Mouse (Mus musculus) stomach, postnatal 0 days (tissue): Measurements from ENCODE around the gene Rln1. TPM values are rescaled to one million over a fixed set of nuclear protein-coding genes. Genes with fewer than 3 reads are reported as not detected.

Experiments
- ATAC-seq: fragments of 200-750 bp; cut with Nextera tagmentation; 2 replicates; pipeline ENCODE4 v1.8.0; 2017; ENCODE audit not compliant: low FRiP score, low TSS enrichment
- DNase-seq: peaks from one replicate; pipeline ENCODE4 v3.0.0-alpha.2; 2016; ENCODE audit warnings: low spot score
- H3K27ac ChIP-seq: fragments of 300-500 bp; sonication (generic); replicated peaks from 2 replicates; pipeline ENCODE4 v1.5.1; 2014; ENCODE audit warnings: mild to moderate bottlenecking, control low read depth
- H3K27me3 ChIP-seq: fragments of 300-500 bp; sonication (generic); 2 replicates; pipeline ENCODE4 v1.6.1; 2014; ENCODE audit warnings: low read length; ENCODE audit not compliant: control insufficient read depth, insufficient read depth
- H3K36me3 ChIP-seq: fragments of 300-500 bp; sonication (generic); 2 replicates; pipeline ENCODE4 v1.6.1; 2014; ENCODE audit warnings: low read length, mixed read lengths; ENCODE audit not compliant: control insufficient read depth, insufficient read depth
- H3K4me1 ChIP-seq: fragments of 300-500 bp; sonication (generic); replicated peaks from 2 replicates; pipeline ENCODE4 v1.6.1; 2014; ENCODE audit warnings: antibody characterized with exemption; ENCODE audit not compliant: control insufficient read depth, insufficient read depth
- H3K4me2 ChIP-seq: fragments of 300-500 bp; sonication (generic); replicated peaks from 2 replicates; pipeline ENCODE4 v1.6.1; 2014; ENCODE audit warnings: low read depth, mild to moderate bottlenecking, control low read depth, moderate library complexity
- H3K4me3 ChIP-seq: fragments of 300-500 bp; sonication (generic); 2 replicates; pipeline ENCODE4 v1.5.1; 2014; ENCODE audit warnings: low read depth, low read length, control low read depth
- H3K9ac ChIP-seq: fragments of 300-500 bp; sonication (generic); 2 replicates; pipeline ENCODE4 v1.6.1; 2014; ENCODE audit warnings: mild to moderate bottlenecking, low read length, control low read depth, mixed read lengths
- H3K9me3 ChIP-seq: fragments of 300-500 bp; sonication (generic); 2 replicates; pipeline ENCODE4 v1.6.1; 2016; ENCODE audit warnings: low read length; ENCODE audit not compliant: control insufficient read depth
- CTCF ChIP-seq: IDR thresholded peaks from 2 replicates; pipeline ENCODE4 v1.5.1; 2016; ENCODE audit warnings: antibody characterized with exemption, low read depth, mild to moderate bottlenecking, moderate library complexity
- EP300 ChIP-seq: optimal IDR thresholded peaks from 2 replicates; pipeline ENCODE3; 2016; ENCODE audit warnings: antibody characterized with exemption
- WGBS: fragments of 180-500 bp; shearing (Covaris S2); extraction: QIAGEN DNeasy Blood & Tissue Kit; methylation state at CpG from one replicate; pipeline ENCODE4 v1.1.7; 2014; 5-methylcytosine and 5-hydroxymethylcytosine counted together
- polyA plus RNA-seq: library from polyadenylated mRNA; unstranded; fragments of >200 nt; fragmentation: Nextera tagmentation; extraction: Ambion mirVana; gene quantifications from 2 replicates; pipeline ENCODE4 v1.2.1, GENCODE M21; 2015

The Rln1 gene
- polyA plus RNA-seq, 1 experiment from 2014 or later: not detected

DNA sequence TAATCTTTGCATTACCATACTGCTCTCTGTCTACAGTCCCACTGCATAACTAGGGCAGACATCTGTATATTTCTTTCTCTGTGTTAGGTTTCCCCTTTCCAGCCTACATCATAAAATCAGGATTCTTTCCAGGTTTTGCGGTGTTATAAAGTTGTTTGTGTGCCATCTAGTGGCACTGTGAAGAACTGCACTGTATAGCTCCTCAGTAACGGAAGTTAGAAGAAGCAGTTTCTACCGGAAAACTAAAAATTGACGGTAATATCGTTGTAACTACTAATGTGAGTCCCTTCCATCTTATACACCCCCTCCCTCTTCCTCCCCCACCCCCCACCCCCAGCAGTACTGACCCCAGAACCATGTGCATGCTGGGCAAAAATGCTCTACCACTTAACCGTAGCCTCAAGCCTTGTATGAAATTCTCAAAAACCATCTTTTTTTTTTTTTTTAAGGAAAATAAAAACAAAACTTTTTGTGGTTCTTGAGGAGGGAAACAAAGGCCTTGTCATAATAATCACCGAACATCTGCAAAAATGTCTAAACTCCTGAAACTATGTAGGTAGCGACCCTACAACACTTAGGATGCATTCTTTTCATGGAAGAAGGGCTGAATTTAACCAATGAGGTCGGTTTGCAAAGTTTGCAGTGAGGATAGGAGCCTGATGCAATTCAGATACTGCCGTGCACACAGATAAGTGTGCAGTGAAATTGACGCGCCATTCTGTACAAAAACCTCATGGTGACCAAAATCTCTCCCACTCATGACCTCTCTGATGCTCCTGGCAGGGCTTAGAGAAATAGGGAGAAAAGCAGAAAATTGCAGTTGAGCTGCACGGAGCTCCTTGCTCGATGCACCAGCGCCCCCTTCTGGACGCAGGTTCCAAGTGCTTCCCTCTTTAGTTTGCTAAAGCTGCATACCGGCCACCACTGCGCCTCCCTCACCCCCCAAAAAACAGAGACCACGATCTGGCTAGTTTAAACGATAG, 20.7 kb upstream of the Rln1 start:
- peaks cover 3% of the 10 kb centered on the region; the same call in 1 of the 2 replicates for H3K36me3 ChIP-seq
- WGBS: 4% methylated on average over 20 of the region's 20 CpGs
- H3K27ac ChIP-seq: no peak overlapping the region
- H3K9me3 ChIP-seq: no peaks in the 10 kb centered on the region
- TF ChIP-seq EP300 (no peak), CTCF (peak; percentile 95)
- H3K4me1 ChIP-seq: no peaks in the 10 kb centered on the region
- ATAC-seq (peak; percentile 68; the same call in 1 of the 2 replicates), DNase-seq (peak; percentile 86)
- peak overlapping the region; percentile 59 for H3K4me2 ChIP-seq
- peak overlapping the region; percentile 35 for H3K4me3 ChIP-seq
- no peaks in the 10 kb centered on the region for H3K27me3 ChIP-seq
- no peak overlapping the region for H3K9ac ChIP-seq

- H3K4me1 ChIP-seq: no peaks in the 10 kb centered on the region
- ATAC-seq (no peak), DNase-seq (no peak)
- TF ChIP-seq CTCF: no peak
- no peak for TF ChIP-seq EP300
- no peaks in the 10 kb centered on the region for H3K9me3 ChIP-seq
- no peaks in the 10 kb centered on the region for H3K27me3 ChIP-seq
- peaks cover 5% of the 10 kb centered on the region; the same call in 1 of the 2 replicates for H3K36me3 ChIP-seq
- no peak overlapping the region for H3K4me2 ChIP-seq
- H3K27ac ChIP-seq: no peak overlapping the region
- 44% methylated on average over 5 of the region's 5 CpGs for WGBS
- no peak overlapping the region for H3K9ac ChIP-seq
- no peak overlapping the region for H3K4me3 ChIP-seq
Observed at GRCm38 (mm10) chr19:29350991-29351390, 16.5 kb upstream of the Rln1 start.

DNA sequence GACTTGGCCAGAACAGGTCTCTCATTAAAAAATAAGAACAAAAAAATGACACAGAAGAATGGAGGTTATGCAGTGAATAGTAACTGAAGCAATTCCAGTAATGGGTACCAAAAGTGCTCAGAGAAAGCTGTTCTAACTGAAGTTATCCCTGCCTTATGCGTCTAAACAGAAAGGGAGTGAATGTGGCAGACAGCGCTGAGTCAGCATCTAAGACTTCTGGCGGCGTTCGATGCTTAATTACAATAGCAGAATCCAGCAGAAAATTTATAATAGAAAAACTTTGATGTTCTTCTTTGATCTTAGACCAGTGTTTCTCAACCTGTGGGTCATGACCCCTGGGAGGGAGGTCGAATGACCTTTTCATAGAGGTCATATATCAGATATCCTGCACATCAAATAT, 11.2 kb upstream of the Rln1 start:
- H3K27ac ChIP-seq: no peak overlapping the region
- no peak for DNase-seq
- H3K4me3 ChIP-seq: no peak overlapping the region
- ATAC-seq: no peak
- no peak overlapping the region for H3K9ac ChIP-seq
- H3K9me3 ChIP-seq: no peaks in the 10 kb centered on the region
- no peaks in the 10 kb centered on the region for H3K27me3 ChIP-seq
- H3K4me2 ChIP-seq: no peak overlapping the region
- H3K4me1 ChIP-seq: no peaks in the 10 kb centered on the region
- no peak for TF ChIP-seq CTCF
- TF ChIP-seq EP300: no peak
- WGBS: 73% methylated on average over 6 of the region's 6 CpGs
- H3K36me3 ChIP-seq: peaks cover 5% of the 10 kb centered on the region; the same call in 1 of the 2 replicates

GRCm38 (mm10) chr19:29344868-29345267, 10.4 kb upstream of the Rln1 start:
- Histone ChIP-seq H3K27ac (no peak overlapping the region), H3K9me3 (no peaks in the 10 kb centered on the region), H3K4me3 (no peak overlapping the region), H3K27me3 (no peaks in the 10 kb centered on the region), H3K4me1 (no peaks in the 10 kb centered on the region), H3K4me2 (no peak overlapping the region), H3K9ac (no peak overlapping the region), H3K36me3 (peaks cover 2% of the 10 kb centered on the region; the same call in 1 of the 2 replicates)
- ATAC-seq (no peak), DNase-seq (no peak)
- TF ChIP-seq EP300 (no peak), CTCF (no peak)

GRCm38 (mm10) chr19:29342281-29342680, 7.8 kb upstream of the Rln1 start:
- Histone ChIP-seq H3K4me2 (no peak overlapping the region), H3K9ac (no peak overlapping the region), H3K27ac (no peak overlapping the region), H3K36me3 (no peaks in the 10 kb centered on the region), H3K4me1 (no peaks in the 10 kb centered on the region), H3K9me3 (no peaks in the 10 kb centered on the region), H3K4me3 (no peak overlapping the region), H3K27me3 (no peaks in the 10 kb centered on the region)
- WGBS: 81% methylated on average over 6 of the region's 6 CpGs
- no peak for ATAC-seq
- TF ChIP-seq EP300: no peak
- DNase-seq: no peak

GRCm38 (mm10) chr19:29341029-29341428, 6.6 kb upstream of the Rln1 start:
- H3K4me2 ChIP-seq: no peak overlapping the region
- 79% methylated on average over 4 of the region's 4 CpGs for WGBS
- H3K4me3 ChIP-seq: no peak overlapping the region
- no peaks in the 10 kb centered on the region for H3K27me3 ChIP-seq
- no peak overlapping the region for H3K9ac ChIP-seq
- no peak overlapping the region for H3K27ac ChIP-seq
- TF ChIP-seq EP300 (no peak), CTCF (no peak)
- no peaks in the 10 kb centered on the region for H3K9me3 ChIP-seq
- H3K4me1 ChIP-seq: no peaks in the 10 kb centered on the region
- no peak for DNase-seq
- ATAC-seq: no peak
- H3K36me3 ChIP-seq: no peaks in the 10 kb centered on the region
